Mouse (Mus musculus) testis, postnatal 14 days (tissue): ENCODE measurements at regions not wholly inside any gene's neighbourhood (a gene's known extent, or its start where the extent isn't known, plus 50 kb on each side); places are given as distances from the start of the nearest gene placed in this dataset.

Experiments
- DNase-seq: peaks from one replicate; pipeline ENCODE4 v3.0.0; 2021; ENCODE audit warnings: low spot score

DNA sequence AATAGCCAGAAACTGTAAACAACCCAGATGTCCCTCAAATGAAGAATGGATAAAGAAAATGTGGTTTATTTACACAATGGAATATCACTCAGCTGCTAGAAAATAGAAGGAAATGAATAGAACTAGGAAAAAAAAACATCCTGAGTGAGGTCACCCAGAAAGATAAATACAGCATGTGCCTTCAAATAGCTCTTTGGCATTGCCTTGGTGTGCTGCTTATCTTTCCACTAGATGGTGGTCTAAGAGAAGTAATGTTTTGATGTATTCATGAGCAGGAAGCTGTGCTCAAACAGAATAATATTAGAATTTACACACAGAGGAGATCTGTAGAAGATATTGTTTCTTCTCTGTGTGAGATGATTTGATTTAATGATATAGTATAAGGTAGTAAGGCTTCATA, 78.8 kb downstream of the Zfp619 start:
- DNase-seq: no peak

DNA sequence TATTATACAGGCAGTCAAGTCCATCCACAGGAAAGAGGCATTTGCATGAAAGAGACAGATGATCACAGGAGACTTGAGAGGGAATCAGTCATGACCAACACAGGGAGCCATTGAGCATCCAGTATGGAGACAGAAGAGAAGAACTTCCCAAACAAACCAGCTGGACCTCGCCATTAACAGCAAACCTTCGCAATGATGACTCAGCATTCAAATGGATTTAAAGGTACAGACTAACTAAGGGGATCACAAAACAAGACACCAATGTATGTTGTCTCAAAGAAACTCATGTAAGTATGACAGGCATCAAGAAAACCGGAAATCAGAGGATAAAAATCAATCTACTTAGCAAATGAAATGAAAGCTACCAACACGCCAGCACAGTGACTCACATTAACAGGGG, 96.2 kb downstream of the Zfp619 start:
- DNase-seq: no peak

DNA sequence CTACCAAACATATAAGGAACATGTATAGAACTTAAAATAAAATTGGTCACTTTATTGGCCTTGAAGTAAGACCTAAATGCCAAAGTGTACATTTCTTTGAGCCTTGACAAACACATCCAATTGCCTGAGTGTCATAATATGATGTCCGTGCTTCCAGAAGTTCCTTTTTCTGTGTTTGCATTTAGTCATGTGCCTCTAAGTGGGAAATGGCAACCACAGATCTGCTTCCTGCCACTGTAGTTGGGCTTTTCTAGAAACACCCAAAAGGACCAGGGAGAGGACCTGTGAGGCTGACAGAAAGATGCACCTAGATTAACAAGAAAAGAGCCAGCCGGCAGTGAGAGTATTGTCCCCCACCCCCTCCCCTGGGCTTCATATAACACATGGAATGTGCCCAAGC, 97.5 kb downstream of the Zfp619 start:
- DNase-seq: no peak

DNA sequence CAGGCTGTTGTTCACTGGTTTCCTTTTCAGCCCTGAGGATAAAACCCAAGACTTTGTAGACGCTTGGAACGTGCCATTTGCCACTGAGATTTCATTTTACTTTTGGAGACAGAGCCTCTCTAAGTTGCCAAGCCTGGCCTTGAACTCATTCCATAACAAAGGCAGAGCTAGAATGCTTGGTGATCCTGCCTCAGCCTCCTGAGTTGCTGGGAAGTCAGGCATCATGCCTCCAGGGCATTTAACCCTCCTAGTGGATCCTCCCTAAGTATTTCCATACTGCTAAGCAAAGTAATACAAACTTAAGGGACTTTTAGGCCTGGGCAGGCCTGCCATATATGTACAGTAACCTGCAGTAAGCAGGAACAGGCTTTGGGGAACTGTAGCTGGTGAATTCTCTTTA, 104.2 kb downstream of the Zfp619 start:
- DNase-seq: no peak

DNA sequence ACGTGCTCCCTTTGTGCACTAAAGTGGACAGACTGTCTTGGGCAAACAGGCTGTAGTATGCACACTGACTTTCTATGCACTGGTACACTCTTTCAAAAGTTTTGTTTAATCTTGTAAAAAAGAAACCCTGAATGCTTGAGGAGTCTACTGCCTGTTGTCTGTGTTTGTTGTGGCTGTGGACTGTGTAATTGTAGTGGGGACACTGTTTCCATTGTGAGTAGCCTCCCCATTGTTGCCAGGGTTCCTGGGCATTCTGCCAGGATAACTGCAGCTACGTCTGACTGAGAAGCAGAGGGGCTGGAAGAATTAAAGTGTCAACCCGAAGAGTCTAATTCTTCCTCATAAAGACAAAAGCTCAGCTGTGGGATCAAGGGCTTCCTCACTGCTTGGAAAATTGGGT, 115.3 kb downstream of the Zfp619 start:
- DNase-seq: peak; percentile 27

DNA sequence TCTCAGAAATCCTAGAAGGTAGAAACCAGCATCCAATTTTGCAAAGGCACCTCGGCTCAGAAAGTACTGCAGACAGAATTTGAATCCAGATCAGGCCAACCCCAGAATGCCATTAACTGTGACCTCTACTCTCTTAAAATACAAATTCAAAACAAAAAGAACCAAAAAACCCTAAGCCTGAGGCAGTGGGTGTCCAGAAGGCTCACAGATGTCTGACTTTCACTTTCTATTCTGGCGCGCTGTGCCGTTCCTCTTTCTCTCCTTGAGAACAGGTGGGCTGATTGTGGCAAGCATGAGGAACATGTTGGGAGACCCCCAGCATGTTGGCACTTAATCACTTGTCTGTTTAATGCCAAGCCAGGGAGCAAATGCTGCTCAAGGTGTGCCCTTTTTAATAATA, 124.8 kb downstream of the Zfp619 start:
- no peak for DNase-seq

DNA sequence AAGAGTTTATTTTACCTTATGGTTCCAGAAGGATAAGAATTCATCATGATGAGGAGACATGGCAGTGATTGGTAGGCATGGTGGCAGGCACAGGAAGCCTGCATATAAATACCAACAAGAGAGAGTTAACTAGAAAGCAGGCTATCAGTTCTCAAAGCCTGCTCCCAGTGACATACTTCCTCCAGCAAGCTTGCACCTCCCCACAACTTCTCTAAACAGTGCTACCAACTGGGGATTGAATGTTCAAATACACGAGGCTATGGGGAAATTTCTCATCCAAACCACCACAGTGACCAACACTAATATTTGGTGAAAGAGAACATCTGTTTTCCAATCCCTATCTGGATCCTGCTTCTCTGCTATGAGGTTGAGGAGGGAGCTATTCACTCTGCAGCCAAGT, 125.8 kb downstream of the Zfp619 start:
- no peak for DNase-seq

DNA sequence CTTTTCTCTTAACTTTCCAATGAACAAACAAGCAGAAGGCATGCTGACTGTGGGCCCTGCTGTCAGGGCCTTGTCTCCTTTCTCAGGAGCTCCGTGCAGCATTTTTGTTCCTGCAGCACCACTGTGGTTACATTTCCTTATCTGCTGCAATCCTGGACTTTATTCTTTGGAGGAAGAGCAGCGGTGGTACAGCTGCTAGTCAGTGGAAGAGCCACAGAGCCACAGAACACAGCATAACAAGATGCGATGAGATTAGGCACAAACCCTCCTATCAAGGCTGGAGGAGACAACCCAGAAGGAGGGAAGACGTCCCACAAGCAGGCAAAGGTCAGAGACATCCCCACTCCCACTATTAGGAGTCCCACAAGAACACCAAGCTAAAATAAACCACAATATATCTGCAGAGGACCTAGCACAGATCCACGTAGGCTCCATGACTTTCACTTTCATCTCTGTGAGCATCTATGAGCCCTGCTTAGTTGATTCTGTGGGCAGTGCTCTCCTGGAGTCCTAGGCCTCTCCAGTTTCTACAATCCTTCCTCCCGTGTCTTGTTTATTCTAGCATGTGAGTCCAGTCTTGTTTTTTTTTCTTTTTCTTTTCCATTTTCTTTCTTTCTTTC, 133.0 kb downstream of the Zfp619 start:
- DNase-seq: no peak

DNA sequence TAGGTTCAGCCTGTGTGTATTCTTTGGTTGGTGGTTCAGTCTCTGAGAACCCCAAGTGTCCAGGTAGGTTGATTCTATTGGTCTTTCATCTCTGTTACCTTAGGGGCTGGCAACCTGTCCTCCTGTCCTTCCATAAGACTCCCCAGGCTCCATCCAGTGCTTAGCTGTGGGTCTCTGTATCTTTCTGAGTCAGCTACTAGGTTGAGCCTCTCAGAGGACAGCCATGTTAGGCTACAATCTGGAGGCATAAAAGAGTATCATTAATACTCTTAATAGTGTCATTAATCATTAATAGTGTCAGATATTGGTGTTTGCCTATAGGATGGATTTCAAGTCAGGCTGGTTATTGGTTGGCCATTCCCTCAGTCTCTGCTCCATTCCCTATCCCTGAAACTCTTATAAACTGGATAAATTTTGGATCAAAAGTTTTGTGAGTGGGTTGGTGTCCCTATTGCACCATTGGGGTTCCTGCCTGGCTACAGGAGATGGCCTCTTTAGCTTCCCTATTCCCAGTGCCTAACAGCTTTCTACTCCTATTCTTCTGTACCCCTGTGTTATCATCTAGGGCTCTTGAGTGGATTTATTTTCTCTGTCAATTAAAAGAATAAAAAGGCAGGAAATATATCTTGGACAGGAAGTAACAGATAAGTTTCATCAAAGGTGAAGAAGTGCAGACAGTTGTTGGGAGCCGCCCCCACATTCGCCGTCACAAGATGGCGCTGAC, 137.2 kb downstream of the Zfp619 start:
- DNase-seq: no peak

DNA sequence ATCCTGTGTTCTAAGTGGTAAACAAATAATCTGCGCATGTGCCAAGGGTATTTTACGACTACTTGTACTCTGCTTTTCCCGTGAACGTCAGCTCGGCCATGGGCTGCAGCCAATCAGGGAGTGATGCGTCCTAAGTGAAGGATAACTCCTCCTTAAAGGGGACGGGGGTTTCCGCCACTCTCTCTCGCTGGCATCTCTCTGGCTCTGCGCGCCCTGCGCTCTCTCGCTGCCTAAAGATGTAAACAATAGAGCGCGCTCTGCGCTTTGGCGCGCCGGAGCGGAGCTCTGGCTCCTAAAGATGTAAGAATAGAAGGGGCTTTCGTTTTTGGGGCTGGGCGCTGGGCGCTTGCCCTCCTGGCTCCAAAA, 137.7 kb downstream of the Zfp619 start:
- DNase-seq: peak; percentile 27

DNA sequence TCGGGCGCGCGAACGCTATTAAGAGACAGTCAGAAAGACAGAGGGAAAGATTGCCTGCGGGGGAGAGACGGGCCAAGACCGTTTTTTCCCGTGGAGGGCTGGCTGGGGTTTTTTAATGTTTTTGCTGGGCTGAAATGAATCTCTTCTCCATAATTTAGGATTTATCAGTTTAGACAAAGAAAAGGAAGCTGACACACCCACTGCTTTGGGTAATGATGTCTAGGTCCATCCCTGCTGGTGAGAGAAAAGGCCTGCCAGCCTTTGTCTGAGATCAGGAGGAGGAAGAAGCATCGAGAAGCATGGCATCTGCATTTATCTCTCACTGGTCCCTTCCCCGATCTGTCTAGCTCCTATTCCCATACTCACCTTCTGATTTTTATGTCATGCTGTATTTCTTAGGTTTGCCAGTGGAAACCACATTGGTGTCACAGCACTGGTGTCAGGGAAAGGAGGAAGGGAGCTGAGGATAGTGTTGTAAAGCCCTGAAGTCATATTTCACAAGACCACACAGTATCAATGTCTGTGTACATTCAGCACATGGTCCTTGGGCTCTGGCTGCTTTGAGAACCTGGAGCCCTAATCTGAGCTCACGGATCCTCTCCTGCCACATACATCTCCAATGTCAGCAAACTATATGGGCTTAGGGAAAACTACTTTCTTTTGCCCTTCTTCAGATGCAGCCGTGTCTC, 138.3 kb downstream of the Zfp619 start:
- no peak for DNase-seq

DNA sequence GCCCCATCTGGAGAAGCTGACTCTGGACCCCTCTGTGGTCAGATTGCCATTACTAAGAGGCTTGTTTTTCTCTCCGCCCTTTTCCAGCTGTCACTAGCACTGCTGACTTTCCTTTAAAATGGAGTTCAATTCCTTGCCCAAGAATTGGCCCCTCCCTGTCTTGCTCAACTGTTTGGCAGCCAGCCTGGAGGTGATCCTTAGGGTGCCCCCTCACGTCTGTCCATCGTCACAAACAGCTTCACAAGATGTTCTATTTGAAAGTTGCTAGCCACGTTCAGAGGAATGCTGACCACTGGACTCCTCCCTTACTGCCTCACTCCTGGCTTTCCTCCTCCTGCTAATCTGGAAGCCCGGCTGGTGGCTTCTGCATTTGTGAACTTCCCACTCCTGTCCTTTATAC, 142.0 kb downstream of the Zfp619 start:
- DNase-seq: no peak

DNA sequence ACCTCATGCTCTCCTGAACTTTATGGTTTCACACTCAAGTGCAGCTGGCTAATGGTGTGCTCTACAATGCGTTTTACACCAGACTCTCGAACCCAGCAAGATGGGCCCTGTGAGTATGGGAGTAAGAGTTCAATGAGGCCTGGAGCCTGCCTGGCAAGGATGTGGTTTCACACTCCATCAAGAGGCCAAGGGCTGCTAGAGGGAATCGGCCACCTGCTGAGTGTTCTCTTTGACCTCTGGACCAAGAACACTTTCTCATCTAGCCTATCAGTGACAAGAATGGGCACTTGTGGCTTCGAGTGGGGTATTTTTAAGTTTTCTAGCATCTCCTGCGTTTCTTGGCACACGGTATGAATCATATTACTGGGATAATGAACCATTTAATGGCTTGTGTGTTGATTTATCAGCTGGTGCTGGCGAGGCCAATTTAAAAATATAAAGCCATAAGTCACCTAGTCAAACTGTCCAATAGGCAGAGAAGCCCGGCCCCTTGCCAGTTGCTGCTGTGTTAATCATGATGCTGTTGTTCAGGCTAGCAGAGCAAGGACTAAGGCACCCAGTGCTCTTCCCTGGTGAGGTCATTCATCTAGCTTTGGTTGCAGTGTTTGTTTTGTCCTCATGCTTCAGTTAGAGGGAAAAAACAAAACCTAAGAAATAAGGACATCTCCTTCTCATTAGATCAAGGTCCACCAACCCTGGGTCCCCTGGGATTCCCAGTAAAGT, 157.7 kb downstream of the Zfp619 start:
- DNase-seq: no peak

DNA sequence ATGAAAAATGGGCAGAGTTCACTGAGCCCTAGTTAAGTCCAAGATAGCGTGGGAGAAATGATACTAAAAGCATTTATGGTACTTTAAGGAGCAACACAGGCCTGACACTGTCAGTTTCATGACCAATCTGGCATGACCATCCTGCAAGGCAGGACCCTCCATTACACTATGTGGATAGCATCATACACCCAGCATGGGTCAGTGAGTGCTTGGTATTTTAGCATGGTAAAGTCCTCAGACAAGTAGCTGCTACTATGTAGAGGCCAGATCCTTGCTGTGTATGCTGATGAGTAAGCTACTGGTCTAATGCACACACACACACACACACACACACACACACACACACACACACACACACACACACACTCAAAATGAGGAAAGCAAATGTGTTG, 158.3 kb downstream of the Zfp619 start:
- DNase-seq: no peak

DNA sequence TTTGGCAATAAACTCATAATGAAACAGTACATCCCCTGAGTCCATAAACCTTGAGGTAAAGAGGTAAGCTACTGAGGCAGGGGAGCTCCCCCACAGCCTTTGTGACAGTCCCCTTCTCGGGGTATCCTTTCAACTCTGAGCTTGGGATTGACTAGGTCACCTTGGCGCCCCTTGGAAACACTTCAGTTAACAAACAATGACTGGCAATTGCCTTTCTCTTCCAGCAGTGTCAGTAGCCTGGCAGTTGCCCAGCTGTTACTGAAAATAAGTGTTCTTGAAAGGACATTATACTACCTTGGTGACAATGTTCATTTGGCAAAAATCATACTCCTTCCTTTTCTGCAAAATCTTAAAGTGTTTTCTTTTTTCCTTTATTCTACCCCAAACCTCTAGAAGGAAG, 162.8 kb downstream of the Zfp619 start:
- DNase-seq: no peak

DNA sequence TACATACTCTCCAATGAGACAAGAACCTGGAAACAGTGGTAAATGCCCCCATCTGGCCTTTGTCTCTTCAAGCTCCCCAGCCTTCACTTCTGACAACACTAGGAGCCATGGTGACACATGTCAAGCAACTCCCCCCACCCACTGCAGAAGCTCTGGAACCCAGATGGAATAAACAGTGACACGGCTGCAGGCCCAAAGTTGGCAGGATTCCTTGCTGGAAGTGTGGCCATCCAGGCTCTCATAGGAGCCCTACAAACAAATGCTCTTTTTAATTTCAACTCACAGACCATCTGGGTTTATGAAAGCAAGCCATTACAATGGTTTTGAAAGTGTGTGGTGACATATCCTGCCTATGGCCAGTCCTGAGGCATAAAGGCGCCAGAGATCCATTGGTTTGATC, 179.0 kb downstream of the Zfp619 start:
- DNase-seq: no peak

DNA sequence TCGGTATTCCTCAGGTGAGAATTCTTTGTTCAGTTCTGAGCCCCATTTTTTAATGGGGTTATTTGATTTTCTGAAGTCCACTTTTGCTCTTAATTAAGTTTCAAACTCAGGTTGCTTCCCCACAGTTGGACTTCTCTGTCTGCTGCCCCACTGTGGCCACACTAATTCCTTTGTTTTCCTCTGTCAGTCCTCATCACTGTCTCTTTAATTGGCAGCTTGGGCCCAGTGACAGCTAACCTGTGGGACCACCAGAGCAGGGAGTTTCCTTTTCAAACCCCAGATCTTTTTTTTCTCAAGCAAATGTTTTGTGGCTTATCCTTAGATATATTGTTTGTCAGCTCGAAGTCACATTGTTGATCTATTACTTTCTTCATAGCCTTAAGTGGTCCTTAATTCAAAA, 183.9 kb downstream of the Zfp619 start:
- DNase-seq: no peak

DNA sequence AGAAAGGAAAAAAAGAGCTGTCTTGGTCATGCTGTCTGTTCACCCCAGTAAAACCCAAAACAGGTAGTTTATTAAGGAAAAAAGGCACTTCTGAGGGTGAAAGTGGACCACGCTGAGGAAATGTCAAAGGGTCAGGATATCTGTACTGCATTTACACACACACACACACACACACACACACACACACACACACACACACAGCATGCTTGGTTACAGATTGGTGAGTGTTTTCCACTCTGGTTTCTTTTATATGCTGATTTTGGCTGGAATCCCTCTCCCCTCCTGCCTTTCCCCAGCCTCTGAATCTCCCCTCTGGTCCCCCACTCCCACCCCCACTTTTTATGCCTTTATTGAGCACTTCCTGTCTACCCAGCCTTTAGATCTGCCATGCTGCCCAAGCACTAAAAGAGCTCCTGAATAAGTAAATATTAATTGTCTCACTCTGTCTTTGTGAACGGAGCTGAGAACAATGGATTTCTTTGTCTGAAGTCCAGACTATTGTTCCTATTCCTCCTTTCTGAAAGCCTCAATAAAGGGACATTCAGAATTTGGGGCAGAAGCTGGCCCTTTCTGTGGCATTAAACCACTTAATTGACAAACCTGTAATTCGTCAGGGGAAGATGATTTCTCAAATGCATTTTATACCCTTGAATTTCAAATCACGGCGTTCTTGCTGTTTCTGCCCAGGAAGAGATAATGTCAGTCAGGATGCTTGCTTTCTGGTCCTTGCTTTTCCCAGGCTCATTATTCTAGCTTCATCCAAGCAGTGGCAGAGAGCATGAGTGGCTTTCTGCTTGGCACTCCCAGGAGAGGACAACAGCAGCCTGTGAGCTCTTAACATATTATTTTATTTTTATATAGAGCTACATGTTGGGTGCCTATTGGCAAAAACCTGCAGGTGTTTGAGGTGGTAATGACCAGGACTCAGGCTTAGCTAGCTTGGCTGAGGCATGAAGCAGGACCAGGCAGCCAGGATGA, 187.8 kb downstream of the Zfp619 start:
- no peak for DNase-seq

DNA sequence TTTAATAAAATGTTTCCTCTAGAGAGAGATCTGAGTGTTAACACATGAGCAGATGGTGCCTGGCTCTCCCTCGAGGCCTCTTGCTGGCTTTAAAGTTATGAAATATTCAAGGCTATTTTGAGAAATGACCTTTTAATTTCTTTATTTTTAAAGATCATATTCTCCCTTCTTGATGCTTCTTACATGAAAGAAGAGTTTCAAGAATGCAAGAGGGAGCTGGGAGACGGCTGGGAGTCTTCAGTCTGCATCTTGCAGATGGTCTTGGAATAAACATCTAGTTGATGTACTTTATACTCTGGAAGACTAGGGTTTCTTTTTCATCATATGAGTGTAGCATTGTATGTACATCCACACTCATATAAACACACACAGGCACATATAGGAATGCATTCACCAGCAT, 189.0 kb downstream of the Zfp619 start:
- no peak for DNase-seq

DNA sequence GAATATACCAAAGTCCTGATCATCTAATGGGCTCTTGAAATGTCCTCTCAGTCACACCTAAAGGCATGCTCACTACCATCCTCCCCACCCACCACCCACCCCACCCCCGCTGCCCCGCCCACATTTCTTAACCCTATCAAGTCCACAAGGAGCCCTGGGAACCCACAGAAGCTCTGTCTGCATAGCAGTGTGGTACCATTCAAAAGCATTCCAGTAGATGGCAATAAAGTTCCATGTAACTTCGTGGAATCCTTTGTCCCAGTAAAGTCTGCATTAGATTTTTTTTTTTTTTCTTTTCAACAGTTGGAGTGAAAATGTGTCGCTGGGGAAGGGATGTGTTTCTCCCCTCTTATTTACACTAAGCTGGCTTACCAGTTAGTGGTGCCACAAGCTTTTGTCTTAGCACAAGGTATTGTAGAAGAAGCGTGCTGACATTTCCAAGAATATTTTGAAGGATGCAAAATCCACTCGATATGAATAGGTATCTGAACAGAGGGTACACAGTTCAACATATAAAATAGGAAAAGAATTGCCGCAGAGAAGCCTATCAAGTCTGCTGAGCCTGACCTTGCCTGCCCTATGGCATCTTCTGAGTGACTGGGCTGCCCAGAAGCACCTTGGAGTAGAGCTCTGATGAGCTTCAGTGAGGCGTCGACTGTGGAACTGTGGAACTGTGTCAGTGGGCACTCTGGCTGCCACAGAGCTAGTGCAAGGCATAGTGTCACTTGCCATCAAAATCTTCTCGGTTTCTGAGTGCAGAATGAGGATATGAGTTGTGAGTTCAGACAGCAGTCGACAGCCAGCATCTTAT, 199.0 kb downstream of the Zfp619 start:
- DNase-seq: no peak
